31 mouse cellular contexts compared by ENCODE assay signal in genomic region chr8:83941066-83941677, GRCm38 (mm10). TPM values are rescaled to one million over a fixed set of nuclear protein-coding genes. Genes with fewer than 3 reads are reported as not detected.
DNase-seq lines count a peak whose midpoint lies in the region; ATAC-seq lines count a peak whose summit lies in the region.
"Had no signal": no experiment of that assay in that cellular context is flagged by ENCODE, and none has a peak within 500 bp of the region (broad histone marks: within the 10 kb centered on the region; RNA-seq: fewer than 3 reads in every experiment).

No protein-coding gene starts in this region.

- H3K9me3 ChIP-seq in kidney, embryonic 16.5 days (ENCODE audit: low read length) = no peaks in the 10 kb centered on the region
- H3K9me3 ChIP-seq in embryonic facial prominence, embryonic 13.5 days = no peaks in the 10 kb centered on the region
- H3K9me3 ChIP-seq: embryonic facial prominence, embryonic 12.5 days; G1E; hindbrain, embryonic 10.5 days; intestine, embryonic 15.5 days; lung, embryonic 15.5 days; megakaryocyte, embryonic 14.5 days; midbrain, embryonic 13.5 days had no signal

- no peak overlapping the region for H3K4me2 ChIP-seq in kidney, embryonic 16.5 days (replicated peaks; ENCODE audit: low read depth, low read length)
- no peak overlapping the region for H3K4me2 ChIP-seq in embryonic facial prominence, embryonic 13.5 days
- H3K4me2 ChIP-seq: embryonic facial prominence, embryonic 12.5 days; heart, embryonic 11.5 days; intestine, embryonic 15.5 days; lung, embryonic 15.5 days; midbrain, embryonic 13.5 days had no signal

- H3K27me3 ChIP-seq in kidney, embryonic 16.5 days (ENCODE audit: insufficient read depth, low read length) = no peaks in the 10 kb centered on the region
- no peaks in the 10 kb centered on the region for H3K27me3 ChIP-seq in embryonic facial prominence, embryonic 13.5 days
- H3K27me3 ChIP-seq: CH12.LX; embryonic facial prominence, embryonic 12.5 days; intestine, embryonic 15.5 days; lung, embryonic 15.5 days; midbrain, embryonic 13.5 days; Patski had no signal

- no peak overlapping the region for H3K4me3 ChIP-seq in kidney, embryonic 16.5 days (ENCODE audit: low read length)
- H3K4me3 ChIP-seq in embryonic facial prominence, embryonic 13.5 days = no peak overlapping the region
- H3K4me3 ChIP-seq: embryonic facial prominence, embryonic 12.5 days; erythroblast, embryonic 14.5 days; hindbrain, embryonic 10.5 days; intestine, embryonic 15.5 days; lung, embryonic 15.5 days; megakaryocyte, embryonic 14.5 days; midbrain, embryonic 13.5 days had no signal

- WGBS in kidney, embryonic 16.5 days = 65% methylated on average over 6 of the region's 6 CpGs
- 85% methylated on average over 6 of the region's 6 CpGs for WGBS in embryonic facial prominence, embryonic 13.5 days

- H3K36me3 ChIP-seq in kidney, embryonic 16.5 days (ENCODE audit: insufficient read depth, low read length) = peaks cover 26% of the 10 kb centered on the region
- H3K36me3 ChIP-seq in embryonic facial prominence, embryonic 13.5 days = peaks cover 43% of the 10 kb centered on the region

- peak; percentile 49 for DNase-seq in adrenal gland, postnatal 25 days
- DNase-seq in adrenal gland, postnatal 10 days = no peak
- DNase-seq in kidney, postnatal 10 days = peak; percentile 4
- DNase-seq in right cerebral cortex, postnatal 4 days = peak; percentile 25
- DNase-seq in right cerebral cortex, postnatal 14 days = no peak
- no peak for DNase-seq in B cell, adult 2 months
- DNase-seq: cerebellum, adult 9-11 months; gastrocnemius, postnatal 10 days; heart, postnatal 10 days; kidney, adult 8-10 months; kidney, postnatal 36 days; lung, postnatal 36 days; right cerebral cortex, postnatal 25 days; thymus, postnatal 36 days had no signal

- no peak overlapping the region for H3K27ac ChIP-seq in kidney, embryonic 16.5 days (ENCODE audit: low read length)
- no peak overlapping the region for H3K27ac ChIP-seq in embryonic facial prominence, embryonic 13.5 days
- H3K27ac ChIP-seq: embryonic facial prominence, embryonic 12.5 days; hindbrain, embryonic 10.5 days; intestine, embryonic 15.5 days; liver, embryonic 14.5 days; lung, embryonic 15.5 days; midbrain, embryonic 13.5 days had no signal

- ATAC-seq in kidney, embryonic 16.5 days (ENCODE audit: low FRiP score, low TSS enrichment) = no peak
- no peak for ATAC-seq in embryonic facial prominence, embryonic 13.5 days (ENCODE audit: insufficient number of reproducible peaks, insufficient read depth, low FRiP score, low TSS enrichment, low read depth)
- ATAC-seq: forebrain, embryonic 14.5 days; hindbrain, embryonic 16.5 days; intestine, embryonic 15.5 days; midbrain, embryonic 13.5 days; Patski had no signal

- no peaks in the 10 kb centered on the region for H3K4me1 ChIP-seq in kidney, embryonic 16.5 days (ENCODE audit: insufficient read depth, low read length)
- no peaks in the 10 kb centered on the region for H3K4me1 ChIP-seq in embryonic facial prominence, embryonic 13.5 days
- H3K4me1 ChIP-seq: embryonic facial prominence, embryonic 12.5 days; hindbrain, embryonic 10.5 days; intestine, embryonic 15.5 days; lung, embryonic 15.5 days; midbrain, embryonic 13.5 days had no signal

- no peak overlapping the region for H3K9ac ChIP-seq in kidney, embryonic 16.5 days (replicated peaks; ENCODE audit: low read length)
- H3K9ac ChIP-seq in embryonic facial prominence, embryonic 13.5 days = 0 out of 2 replicates have a peak overlapping the region, but pooled peaks have one; percentile 3
- H3K9ac ChIP-seq: embryonic facial prominence, embryonic 12.5 days; intestine, embryonic 15.5 days; liver, embryonic 14.5 days; lung, embryonic 15.5 days; midbrain, embryonic 13.5 days had no signal

RNA-seq across cellular contexts. Expression of gene Gm10644, which starts 13.8 kb away (rescaled TPM):
- 2.1 and 3.2 TPM in 2 replicates for total RNA-seq in adrenal gland, postnatal 25 days (2021)
- total RNA-seq in adrenal gland, postnatal 10 days (2021) = under 1 TPM; 0.51 to 0.88 TPM
- 0.85 and 1.0 TPM in 2 replicates for polyA plus RNA-seq in kidney, embryonic 16.5 days (2015; fragmentation: Nextera tagmentation; extraction: Ambion mirVana)
- polyA plus RNA-seq in embryonic facial prominence, embryonic 13.5 days (2015; fragmentation: Nextera tagmentation; extraction: Ambion mirVana) = 0.55 and 0.63 TPM in 2 replicates
- total RNA-seq: granulocyte monocyte progenitor cell, adult 5-6 weeks had no signal
- polyA plus RNA-seq: erythroblast, embryonic 14.5 days had no signal

RNA-seq across cellular contexts. Expression of gene Asf1b, which starts 14.1 kb away (rescaled TPM):
- total RNA-seq in adrenal gland, postnatal 25 days (2021) = 6.0 and 7.2 TPM in 2 replicates
- 10 to 100 TPM in 1 of 2 experiments, 1 to 10 TPM in 1; 9.2 to 12.1 TPM for total RNA-seq in adrenal gland, postnatal 10 days (2021)
- polyA plus RNA-seq in kidney, embryonic 16.5 days (2015; fragmentation: Nextera tagmentation; extraction: Ambion mirVana) = 58.2 and 65.1 TPM in 2 replicates
- 58.0 and 61.3 TPM in 2 replicates for polyA plus RNA-seq in embryonic facial prominence, embryonic 13.5 days (2015; fragmentation: Nextera tagmentation; extraction: Ambion mirVana)

RNA-seq across cellular contexts. Expression of gene Prkaca, which starts 31.6 kb away (rescaled TPM):
- total RNA-seq in adrenal gland, postnatal 25 days (2021) = 284 and 302 TPM in 2 replicates
- 100 to 1,000 TPM; 253 to 325 TPM for total RNA-seq in adrenal gland, postnatal 10 days (2021)
- polyA plus RNA-seq in kidney, embryonic 16.5 days (2015; fragmentation: Nextera tagmentation; extraction: Ambion mirVana) = 105 and 143 TPM in 2 replicates
- 148 and 159 TPM in 2 replicates for polyA plus RNA-seq in embryonic facial prominence, embryonic 13.5 days (2015; fragmentation: Nextera tagmentation; extraction: Ambion mirVana)

RNA-seq across cellular contexts. Expression of gene Adgrl1, which starts 41.3 kb away (rescaled TPM):
- 73.5 and 114 TPM in 2 replicates for total RNA-seq in adrenal gland, postnatal 25 days (2021)
- 10 to 100 TPM; 48.7 to 60.4 TPM for total RNA-seq in adrenal gland, postnatal 10 days (2021)
- 17.8 and 19.6 TPM in 2 replicates for polyA plus RNA-seq in kidney, embryonic 16.5 days (2015; fragmentation: Nextera tagmentation; extraction: Ambion mirVana)
- 30.5 and 31.6 TPM in 2 replicates for polyA plus RNA-seq in embryonic facial prominence, embryonic 13.5 days (2015; fragmentation: Nextera tagmentation; extraction: Ambion mirVana)

RNA-seq across cellular contexts. Expression of gene Samd1, which starts 56.3 kb away (rescaled TPM):
- 44.8 and 49.8 TPM in 2 replicates for total RNA-seq in adrenal gland, postnatal 25 days (2021)
- total RNA-seq in adrenal gland, postnatal 10 days (2021) = 10 to 100 TPM; 40.8 to 41.6 TPM
- 9.4 and 11.6 TPM in 2 replicates for polyA plus RNA-seq in kidney, embryonic 16.5 days (2015; fragmentation: Nextera tagmentation; extraction: Ambion mirVana)
- 14.5 and 15.8 TPM in 2 replicates for polyA plus RNA-seq in embryonic facial prominence, embryonic 13.5 days (2015; fragmentation: Nextera tagmentation; extraction: Ambion mirVana)

Comparison
In these comparisons a context has a peak if more than half of its experiments do, and no peak if none do; other contexts are left out.
1. DNase-seq: peak in adrenal gland, postnatal 25 days (single experiment), kidney, postnatal 10 days (single experiment) and right cerebral cortex, postnatal 4 days (single experiment); none in adrenal gland, postnatal 10 days (single experiment), right cerebral cortex, postnatal 14 days (single experiment) and B cell, adult 2 months (0 of 2).